Mouse (Mus musculus) thymus, adult 2 months (tissue): ENCODE measurements around the gene Kdm4b.

Experiments used
- CTCF ChIP-seq: fragments of 200-500 bp; IDR thresholded peaks from 2 replicates; pipeline ENCODE4 v1.5.1; 2012; ENCODE audit warnings: mild to moderate bottlenecking, control low read depth, low read length, moderate library complexity, borderline replicate concordance; ENCODE audit not compliant: control insufficient read depth, poor library complexity, insufficient read depth; ENCODE audit errors: extremely low read depth
- POLR2A ChIP-seq: fragments of 200-500 bp; IDR thresholded peaks from 2 replicates; pipeline ENCODE4 v1.6.1; 2012; ENCODE audit warnings: mild to moderate bottlenecking, low read length, control low read depth, moderate library complexity; ENCODE audit not compliant: control insufficient read depth, poor library complexity, insufficient read depth; ENCODE audit errors: extremely low read depth

DNA sequence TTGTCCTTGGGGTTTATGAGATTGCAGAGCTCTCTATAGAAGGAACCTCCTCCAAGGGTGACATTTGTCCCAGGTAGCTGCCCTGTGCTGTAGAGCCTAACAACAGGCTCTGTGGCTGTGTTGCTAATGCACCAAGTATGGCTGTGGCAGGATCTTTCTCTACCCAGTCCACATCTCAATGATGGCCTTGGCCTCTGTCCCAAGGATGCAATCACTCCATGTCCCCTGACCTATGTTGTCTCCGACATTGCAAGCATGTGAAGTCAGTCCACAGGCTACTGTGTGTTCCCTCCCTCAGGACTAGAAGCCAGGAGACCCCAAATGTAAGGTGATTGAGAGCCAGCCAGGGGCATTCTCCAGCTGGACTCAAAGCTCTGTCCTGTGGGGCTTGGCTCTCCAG lies 34.0 kb downstream of the Kdm4b start:
- TF ChIP-seq POLR2A, result no peak
- TF ChIP-seq CTCF, result no peak
